Mouse (Mus musculus) megakaryocyte, adult 5-6 weeks (primary cell): ENCODE data around the gene Rpp21. TPM values are rescaled to one million over a fixed set of nuclear protein-coding genes. Genes with fewer than 3 reads are reported as not detected.

ENCODE experiments used
- ATAC-seq: 2 replicates; pipeline ENCODE4 v1.8.0; 2016; ENCODE audit warnings: mild to moderate bottlenecking, inconsistent platforms; ENCODE audit not compliant: poor library complexity, severe bottlenecking
- total RNA-seq, 2 experiments: library from RNA; stranded (forward) in 1 of 2; stranded (reverse) in 1 of 2; fragments of 153-499, 151-499 nt in 1 of 2; fragments of 221-1000, 200-1000 nt in 1 of 2; gene quantifications; 2 replicates each; pipeline versions ENCODE4 v1.2.3 to v1.2.4; 2015 to 2017

Rpp21 gene
- total RNA-seq (2015) (77.4 and 79.9 TPM in 2 replicates), total RNA-seq (2017) (54.1 and 74.4 TPM in 2 replicates)

DNA sequence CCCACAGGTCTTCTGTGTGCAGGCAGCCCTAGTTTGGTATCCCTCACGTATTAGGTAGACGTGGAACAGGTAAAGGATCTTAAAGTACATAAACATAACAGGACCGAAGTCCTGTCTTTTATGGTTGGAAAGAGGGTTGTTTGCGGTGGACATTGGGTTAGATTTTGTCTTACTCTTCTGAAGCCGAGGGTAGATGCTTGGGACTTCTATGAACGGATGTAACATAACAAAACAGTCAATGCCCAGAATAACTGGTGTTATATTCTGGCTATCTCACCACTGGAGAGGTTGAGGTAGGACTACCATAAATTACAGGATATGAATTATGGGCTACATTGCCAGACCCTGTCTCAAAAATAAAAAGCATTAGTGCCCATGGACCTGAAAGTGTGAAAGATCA lies at the start of gene Rpp21:
Rpp21 (minus strand) TSS at position 101 of the 400 bp plus-strand sequence.
- no peak for ATAC-seq

DNA sequence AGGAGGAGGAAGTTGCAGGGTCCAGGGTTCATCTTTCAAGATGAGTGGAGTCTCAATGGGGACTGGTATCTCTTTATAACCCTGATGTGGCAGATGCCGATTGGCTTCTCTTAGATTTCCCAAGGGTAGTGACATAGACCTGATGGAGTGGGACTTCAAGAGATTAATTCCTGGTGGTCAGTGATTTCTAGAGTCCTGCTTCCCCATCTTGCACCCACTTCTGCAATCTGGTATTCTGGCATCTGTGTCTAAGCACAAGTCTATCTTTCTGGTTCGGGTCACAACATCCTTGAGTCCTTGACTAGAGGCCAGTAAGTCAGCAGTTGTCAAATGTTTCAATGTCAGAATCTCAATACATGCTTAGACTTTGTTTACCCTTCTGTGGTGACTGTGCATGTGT lies 28.5 kb upstream of the Rpp21 start, which contains the start of gene H2-M10.2:
H2-M10.2 (minus strand) TSS at position 101 of the 400 bp plus-strand sequence.
- no peak for ATAC-seq

DNA sequence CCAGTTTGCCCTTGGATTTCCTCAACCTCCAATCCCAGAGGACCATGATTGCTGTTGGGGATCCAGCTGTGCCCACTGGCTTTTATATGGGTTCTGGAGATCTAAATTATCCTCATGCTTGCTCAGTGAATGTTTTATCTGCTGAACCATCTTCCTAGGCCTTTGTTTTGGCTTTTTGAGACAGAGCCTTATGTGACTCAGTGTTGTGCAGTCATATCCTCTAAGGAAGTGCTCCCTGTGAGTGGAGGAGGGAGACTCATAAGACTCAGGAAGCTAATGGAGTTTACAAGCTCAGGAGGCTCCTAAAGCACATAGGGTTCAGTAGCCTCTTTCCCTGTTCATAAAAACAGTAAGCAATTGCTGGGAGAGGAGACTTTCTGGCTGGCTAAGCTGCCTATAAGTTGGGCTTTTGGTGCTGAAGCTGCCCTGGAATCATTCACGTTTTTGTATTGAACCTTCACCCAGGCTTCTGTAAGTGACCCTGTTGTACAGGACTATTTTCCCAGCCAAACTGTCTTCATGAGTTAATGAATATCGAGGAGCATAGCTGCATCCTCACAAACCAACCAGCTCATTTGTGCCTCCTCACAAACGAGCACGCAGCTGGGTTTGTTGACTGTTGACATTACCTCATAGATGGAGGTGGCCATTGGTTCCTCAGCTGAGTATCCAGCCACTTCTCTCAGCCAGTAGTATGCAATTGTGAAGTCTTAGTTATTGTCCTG lies 23.8 kb upstream of the Rpp21 start:
- ATAC-seq = no peak

DNA sequence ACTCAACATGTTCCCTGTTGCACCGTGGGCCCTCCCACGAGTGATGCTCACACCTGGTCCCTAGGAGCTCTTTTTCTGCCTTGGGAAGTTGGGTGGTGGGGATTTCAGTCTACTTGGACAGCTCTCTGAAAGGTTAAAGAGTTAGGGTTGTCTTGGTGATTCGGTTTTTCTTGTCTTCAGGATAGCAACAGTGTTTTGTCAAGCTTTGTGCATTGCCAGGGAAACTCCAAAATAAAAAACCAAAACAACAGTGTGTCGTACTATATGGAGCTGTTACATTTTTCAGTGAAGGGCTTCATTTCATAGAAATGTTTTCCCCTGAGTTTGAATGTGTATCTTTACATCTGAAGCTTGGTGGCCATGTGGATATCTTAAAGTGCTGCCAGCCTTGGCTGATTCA lies 16.9 kb upstream of the Rpp21 start:
- no peak for ATAC-seq

DNA sequence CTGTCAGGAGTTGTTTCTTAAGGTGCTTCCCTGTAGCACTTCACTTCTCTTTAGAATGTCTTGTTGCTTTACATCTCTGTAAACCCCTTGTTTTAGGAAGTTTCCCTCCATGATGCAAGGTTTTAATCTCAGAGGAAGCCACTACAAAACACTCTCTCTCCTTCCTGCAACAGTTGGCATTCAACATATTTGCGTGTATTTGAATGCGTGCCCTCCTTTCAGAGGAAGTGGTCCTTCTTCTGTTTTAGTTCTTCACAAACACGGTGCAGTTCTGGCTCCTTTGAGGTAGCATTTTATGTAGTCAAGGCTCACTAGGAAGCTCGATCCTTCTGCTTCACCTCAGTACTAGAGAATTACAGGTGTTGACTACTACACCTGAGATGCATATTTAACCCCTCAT lies 15.9 kb upstream of the Rpp21 start:
- ATAC-seq = no peak

DNA sequence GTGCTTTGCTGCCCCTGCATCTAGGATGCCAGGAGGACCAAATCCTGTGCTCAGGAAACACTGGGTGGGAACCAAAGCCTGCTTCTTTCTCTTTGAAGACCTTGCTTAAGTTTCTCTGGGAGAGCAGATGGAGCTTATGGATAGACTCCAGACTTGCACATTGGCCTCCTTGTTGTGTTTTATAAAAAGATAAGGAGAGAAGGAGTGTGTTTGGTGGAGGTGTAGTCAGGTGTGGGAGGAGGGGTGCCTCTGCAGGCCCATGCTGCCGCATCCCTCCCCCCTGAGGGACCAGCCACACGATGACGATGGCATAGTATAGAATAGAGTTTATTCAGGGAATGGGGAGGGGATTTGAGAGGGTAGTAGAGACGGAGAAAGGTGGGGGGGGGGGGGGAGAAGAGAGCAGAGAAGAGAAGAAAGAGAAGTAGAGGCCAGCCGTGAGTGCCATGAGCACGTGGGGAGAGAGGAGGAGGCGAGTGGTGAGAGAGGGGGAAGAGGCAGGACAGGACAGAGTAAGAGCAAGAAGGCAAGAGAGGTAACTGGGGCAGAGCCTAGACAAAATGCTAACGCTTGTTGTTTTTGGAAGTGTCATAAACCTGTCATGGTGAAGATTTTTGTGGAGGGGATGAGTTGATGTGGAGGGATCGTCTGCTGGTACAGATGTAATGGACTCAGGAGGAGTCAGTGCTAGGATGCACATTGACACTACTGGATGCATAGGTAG lies 14.9 kb upstream of the Rpp21 start:
- ATAC-seq = no peak

DNA sequence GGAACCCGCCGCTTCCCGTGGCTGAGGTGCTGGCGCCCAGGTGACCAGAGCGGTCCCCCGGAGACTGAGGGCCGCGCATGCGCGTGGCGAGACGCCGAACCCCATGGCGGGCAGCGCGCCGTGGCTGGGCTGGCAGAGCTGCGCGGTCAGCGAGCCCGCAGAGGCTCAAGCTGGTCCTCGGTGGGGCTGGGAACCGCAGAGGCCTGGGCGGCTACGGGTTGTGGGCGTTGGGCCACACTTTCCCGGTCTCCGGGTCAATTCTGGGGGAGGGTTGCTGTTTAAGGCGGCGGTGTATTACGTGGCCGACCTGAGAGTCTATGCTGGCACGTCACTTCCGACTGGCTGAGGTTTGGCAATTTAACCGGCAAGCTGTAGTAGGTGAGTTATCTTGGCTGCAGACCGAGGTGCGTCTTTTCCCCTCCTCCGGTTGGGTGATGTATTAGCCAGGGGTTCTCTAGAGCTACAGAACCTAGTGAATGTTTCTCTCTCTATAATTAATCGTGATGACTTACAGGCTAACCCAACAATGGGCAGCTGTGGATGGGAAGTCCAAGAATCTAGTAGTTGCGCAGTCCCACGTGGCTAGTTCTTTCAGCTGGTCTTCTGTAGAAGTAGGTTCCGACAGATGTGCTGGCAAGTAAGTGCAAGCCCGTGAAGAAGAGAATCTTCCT lies 13.9 kb upstream of the Rpp21 start, which contains the start of gene Trim39:
Trim39 (minus strand) TSS at position 662 of the 671 bp plus-strand sequence.
- ATAC-seq = peak; percentile 75

DNA sequence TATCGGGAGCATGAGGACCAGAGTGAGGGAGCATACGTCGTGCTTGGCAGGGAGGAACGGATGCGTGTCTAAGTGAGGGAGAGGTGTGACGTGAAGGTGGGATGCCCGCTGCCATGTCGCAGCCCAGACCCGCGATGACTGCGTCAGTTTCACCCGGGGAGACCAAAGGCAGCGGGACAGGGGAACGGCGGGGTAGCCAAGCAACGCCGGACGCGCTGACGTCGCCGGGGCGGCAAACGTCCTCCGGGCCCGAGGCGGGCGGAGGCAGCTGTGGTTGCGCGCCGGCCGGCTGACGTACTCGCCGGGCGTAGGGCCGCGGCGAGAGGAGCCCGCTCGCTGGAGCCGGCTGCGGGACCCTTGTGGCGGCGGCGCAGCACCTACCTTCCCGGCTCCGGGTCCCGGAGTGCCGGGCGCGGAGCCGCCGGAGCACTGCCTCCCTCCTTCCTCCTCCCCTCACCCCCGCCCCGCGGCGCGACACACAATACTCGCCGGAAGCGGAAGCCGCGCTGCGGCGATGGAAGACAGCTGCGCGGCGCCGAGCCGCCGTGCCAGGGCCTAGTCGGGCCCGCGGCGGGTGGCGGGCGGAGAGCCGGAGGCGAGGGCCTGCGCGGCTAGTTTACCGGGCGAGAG lies 13.2 kb upstream of the Rpp21 start:
- peak; percentile 75 for ATAC-seq

DNA sequence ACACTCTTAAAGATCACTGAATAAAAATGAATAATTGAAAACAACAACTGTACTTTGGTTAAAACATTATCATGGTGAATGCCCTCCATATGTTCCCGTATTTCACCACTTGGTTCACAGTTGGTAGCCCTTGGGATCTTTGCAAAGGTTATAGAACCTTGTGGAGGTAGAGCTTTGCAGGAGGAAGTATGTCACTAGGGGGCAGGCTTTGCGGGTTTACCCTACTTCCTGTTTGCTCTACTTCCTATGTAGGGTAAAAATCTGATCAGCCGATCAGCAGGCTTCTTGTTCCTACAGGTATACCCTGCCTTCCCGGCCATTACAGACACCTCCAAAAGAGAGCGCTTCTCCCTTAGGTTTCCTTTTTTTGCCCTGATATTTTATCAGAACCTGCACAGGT lies 8.0 kb upstream of the Rpp21 start:
- peak; percentile 73 for ATAC-seq

DNA sequence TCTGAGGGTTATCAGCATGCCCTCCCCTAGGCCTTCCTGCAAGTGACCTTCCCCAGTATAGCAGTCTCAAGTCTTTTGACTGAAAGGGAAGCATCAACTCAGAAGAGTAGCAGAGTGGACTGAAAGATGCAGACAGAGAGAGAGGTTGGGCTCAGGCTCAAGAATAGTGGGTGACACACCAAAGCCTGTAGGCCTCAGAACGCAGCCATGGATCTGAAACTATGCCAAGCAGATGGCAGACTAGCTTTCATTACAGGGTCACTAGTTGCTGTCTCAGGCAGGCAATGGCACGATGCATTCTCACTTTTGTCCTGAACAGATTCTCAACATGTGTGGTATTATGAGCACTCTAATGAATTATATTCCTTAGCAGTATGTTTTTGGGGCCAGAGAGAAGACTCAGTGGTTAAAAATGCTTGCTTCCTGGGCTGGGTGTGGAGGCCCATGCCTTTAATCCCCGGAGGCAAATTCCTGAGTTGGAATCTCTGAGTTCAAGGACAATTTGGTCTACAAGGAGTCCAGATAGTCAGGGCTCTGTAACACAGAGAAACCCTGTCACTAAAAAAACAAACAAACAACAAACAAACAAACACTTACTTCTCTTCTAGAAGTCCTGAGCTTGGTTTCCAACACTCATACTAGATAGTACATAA lies 6.5 kb upstream of the Rpp21 start:
- no peak for ATAC-seq

DNA sequence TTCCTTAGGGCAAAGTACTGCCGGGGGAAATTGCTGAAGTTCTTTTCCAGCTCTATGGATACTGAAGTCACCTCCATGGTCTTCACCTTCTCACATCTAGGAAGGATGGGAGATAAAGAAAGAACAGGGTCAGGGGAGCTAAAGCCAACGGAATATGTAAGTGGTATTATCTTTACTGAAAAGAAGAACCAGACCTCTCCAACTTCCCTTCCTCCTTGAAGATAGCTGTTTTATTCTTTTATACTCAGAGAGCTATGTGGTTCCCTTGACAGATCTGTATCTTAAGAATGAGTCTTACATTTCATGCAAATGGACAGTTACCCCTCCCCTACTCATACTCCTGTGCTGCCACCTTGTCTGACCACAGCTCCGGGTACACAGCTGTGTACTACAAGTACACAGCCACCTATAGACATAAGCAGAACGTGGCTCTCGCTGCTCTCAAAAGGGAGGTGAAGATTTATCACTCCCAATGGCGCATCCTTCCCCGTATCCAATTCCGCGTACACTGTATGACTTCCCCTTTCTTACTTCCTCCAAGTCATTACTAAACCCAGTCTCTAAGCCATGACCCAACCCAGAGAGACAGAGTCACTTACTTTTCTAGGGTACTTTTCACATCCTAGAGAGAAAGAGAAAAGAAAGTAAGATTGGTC lies 3.8 kb upstream of the Rpp21 start:
- ATAC-seq = peak; percentile 69

DNA sequence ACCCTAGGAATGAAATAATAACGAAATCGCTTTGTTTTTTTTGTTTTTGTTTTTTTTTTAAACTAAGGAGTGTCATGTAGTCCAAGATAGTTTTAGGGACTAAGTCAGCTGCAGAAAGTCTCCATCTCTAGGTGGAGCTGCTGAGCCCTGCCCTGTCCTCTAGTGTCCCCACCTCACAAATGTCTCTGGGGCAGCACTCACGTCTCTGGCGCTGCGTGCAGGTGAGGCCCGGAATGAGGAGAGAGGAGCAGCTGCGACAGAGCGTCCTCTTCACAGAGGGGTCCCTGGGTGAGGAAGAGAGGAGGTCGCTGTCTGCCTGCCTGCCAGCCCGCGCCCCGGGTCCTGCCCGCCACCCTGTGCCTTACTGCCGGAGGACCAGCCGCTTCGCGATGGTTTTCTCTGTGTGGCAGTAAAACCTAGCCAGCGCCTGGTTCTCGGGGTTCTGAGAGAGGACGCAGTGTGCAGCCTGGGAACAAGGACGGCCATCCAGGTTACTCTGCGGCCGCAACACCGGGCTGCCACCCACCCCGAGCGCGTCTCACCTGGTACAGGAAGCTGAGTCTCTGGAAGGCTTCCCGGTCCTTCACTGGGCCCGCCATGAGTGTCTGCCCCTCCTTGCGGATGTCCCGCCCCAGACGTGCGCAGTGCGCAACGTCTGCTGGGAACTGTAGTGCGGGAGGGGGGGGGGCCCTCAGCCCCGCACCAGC lies 475 bp downstream of the Rpp21 start:
- peak; percentile 84 for ATAC-seq

DNA sequence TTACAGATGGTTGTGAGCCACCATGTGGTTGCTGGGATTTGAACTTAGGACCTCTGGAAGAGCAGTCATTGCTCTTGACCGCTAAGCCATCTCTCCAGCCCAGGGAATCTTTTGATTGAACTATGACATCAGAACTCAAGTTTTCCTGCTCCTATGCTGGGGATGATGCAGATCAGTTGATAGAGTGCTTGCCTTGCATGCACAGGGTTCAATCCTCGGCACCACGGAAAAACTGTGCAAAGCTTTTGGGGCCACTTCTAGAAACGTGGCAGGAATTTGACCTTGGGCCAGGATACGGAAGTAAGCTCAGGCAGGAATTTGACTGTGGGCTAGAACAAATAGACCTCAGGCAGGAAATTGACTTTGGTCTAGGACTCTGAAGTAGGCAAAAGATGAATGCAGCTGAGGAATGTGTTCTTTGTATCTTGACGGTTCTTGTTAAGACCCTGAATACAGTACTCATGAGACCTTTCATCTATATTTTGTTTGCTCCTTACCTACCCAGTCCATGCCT lies 4.7 kb downstream of the Rpp21 start:
- no peak for ATAC-seq

DNA sequence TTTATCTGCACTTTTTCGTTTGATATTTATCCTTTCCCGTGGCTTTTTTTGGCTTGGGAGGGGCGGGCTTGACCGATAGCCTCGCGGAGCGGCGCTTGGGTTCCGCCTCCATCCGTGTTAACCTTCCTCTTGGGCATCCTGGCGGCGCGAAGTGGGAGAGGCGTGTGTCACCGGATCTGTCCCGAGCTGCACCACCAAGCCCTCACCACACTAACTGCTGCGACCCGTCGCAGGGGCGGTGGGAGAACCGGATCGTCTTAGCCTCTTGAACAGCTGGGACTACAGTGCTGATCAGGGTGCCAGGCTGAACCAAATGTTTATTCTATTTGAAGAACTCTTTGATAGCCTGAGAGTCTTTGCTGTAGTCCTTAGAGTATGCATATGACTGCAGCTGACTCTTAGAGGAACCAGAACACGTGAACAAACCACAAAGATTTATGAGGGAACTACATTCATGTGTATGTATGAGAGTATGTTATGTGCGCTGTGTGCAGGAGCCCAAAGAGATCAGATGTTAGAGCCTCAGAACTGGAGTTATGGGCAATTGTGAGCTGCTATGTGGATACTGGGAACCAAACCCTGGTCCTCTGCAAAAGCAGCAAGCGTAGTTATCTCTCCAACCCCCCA lies 5.5 kb downstream of the Rpp21 start:
- peak; percentile 87 for ATAC-seq

DNA sequence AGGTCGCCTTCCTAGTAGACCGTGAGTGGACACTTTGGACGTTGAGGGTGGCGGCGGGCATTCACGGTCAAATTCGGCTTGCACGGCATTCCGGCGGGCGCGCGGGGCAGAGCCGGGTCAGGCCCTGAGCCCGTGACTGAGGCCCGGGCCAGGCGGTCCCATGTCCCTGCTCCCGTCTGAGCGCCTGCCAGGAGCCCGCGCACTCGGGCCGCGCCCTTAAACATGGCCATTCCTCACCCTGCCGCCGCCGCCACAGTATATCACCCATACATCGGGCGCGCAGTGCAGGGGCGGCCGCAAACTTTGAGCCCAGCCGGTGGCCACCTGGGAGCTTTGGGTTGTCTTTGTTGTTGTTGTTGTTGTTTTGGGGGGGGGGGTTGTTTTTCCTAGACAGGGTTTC lies 9.0 kb downstream of the Rpp21 start:
- no peak for ATAC-seq

DNA sequence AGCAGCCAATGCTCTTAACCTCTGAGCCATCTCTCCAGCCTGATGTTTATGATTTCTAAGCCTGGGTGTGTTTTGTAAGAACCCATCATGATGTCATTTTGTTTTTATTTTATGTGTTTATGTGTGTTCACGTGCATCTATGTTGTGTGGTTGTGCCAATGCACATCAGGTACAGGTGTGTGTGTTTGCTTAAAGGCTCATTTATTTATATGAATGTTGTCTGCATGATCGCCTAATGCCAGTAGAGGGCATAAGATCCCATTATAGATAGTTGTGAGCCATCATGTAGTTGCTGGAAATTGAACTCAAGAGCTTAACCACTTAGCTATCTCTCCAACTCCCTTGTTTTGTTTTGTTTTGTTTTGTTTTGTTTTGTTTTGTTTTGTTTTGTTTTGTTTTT lies 12.1 kb downstream of the Rpp21 start:
- no peak for ATAC-seq

DNA sequence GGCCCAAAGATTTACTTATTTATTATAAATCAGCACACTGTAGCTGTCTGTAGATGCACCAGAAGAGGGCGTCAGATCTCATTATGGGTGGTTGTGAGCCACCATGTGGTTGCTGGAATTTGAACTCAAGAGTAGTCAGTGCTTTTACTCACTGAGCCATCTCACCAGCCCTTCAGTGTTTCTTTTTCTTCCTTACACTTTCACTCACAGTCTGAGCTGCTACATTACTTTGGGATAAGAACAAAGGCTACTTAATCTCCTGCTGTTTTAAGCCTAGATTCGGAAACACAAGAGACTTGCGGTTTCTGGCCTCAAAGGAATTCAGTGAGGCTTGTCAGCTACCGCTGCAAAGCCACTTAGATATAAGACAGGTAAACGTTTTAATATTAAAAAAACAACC lies 13.8 kb downstream of the Rpp21 start:
- no peak for ATAC-seq

DNA sequence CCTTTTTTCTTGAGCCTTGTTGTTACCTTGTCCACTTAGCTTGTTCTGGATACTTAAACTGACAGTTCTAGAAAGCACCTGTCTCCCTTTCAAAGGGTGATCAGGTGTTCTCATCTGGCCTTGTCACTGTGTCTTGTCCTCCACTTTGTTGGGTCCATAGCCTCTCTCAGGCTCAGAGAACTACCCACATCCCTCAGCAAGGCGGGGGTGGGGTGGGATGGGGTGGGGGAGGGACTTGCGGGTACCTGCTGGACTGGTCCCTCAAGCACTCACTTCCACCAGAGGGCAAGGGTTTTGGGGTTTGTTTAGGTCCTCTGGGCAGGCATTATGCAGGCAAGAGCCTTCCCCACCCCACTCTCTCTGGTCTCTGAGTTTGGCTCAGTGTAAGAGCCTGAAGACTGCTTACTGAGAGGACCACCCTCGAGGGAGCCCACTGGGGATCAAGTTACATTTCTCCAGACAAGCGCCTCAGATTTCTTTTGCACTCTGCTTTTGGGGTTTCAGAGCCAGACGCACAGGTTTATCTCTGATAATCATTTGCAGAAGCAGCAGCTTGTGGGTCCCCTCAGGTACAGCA lies 17.1 kb downstream of the Rpp21 start:
- ATAC-seq = no peak
